Mouse (Mus musculus): ENCODE results near the gene Tomm40l.

The Tomm40l gene

DNA sequence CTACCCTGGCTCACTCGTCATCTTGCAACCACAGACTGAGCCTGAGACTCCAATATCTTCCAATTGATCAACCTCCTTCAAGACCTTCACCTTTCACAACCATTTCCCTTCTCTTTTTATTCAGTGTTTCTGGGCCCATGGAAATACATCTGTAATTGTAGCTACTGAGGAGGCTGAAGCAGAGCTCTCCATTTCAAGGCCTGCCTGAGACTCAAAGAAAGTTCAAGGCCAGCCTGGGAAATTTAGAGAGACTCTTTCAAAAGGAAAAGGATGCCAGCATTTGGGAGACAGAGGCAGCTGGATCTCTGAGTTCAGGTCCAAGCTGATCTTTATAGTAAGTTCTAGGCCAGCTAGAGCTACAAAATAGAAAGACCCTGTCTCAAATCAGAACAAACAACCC is 5.6 kb upstream of the Tomm40l start:
- no peak for DNase-seq (ENCODE audit: low spot score)

DNA sequence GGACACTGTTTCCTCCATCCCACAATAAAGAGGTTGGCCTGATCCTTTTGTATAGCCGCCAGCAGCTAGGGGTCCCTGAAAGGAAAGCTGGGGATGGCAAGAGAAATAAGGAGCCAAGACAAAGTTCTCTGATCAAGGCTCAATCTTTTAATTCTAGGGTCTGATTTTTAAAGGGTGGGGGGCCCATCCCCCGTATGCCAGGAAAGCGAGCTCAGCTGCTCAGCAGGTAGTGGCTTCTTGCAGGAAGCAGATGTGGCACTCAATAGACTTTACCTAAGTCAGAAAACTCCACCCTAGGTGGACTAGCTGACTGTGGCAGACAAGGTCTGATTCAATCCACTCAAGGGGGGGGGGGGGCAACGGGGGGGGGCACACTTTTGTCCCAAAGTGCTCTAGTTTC is 4.5 kb upstream of the Tomm40l start:
- no peak for DNase-seq (ENCODE audit: low spot score)

DNA sequence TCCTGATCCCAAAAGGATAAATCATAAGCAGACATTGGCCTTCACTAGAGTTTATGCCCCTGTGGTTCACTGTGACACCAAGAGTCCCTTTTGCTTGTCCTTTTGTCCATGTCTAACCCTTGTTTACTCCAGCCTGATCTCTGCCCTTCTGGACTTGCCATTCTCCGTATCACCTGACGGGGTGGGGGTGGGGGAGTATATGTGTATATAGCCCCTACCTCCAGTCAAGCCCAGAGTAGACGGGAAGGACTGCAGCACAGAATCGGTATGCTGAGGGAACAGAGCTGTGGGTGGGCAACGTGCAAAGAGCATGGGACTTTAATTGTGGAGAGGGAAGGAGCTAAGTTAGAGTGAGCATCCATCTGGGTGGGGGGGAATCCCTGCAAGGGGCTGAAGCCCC is 2.5 kb upstream of the Tomm40l start, which contains the start of gene Apoa2:
TSS of gene Apoa2 (plus strand) at position 198 of the 400 bp plus-strand sequence.
- DNase-seq (ENCODE audit: low spot score): no peak

DNA sequence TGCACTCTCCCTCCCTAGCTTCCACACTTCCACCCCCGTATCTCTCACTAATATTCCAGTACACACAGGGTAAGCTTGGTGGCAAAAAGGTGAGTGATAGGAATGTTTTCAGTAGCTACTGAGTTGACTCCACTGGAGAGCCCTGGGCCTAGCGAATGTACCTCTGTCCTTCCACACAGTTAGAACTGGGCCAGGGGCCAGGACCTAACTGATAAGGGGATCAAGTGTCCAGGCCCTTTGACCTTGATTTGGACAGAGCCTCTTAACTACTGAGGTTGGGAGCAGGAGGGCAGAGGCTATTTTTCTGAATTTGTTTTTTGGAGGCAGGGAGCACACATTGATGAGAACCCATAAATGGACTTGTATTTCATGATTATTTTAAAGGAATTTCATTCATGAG is 1.5 kb upstream of the Tomm40l start:
- no peak for DNase-seq (ENCODE audit: low spot score)

DNA sequence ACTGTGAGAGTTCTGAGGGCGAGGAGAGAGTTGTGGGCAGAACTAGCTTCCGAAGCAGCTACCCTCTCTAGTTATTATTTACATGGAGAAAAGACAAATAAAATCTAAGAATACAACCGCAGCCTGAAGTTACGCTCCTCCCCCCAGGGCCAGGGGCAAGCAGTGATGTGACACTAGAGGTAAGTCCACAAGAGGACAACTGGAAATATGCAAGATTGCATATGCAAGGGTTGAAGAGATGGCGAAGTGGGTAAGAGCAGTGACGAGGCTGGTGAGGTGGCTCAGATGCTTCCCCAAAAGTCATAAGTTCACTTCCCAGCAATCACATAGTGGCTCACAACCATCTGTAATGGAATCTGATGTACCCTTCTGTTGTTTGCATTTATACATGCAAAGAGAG is 854 bp upstream of the Tomm40l start:
- no peak for DNase-seq (ENCODE audit: low spot score)

DNA sequence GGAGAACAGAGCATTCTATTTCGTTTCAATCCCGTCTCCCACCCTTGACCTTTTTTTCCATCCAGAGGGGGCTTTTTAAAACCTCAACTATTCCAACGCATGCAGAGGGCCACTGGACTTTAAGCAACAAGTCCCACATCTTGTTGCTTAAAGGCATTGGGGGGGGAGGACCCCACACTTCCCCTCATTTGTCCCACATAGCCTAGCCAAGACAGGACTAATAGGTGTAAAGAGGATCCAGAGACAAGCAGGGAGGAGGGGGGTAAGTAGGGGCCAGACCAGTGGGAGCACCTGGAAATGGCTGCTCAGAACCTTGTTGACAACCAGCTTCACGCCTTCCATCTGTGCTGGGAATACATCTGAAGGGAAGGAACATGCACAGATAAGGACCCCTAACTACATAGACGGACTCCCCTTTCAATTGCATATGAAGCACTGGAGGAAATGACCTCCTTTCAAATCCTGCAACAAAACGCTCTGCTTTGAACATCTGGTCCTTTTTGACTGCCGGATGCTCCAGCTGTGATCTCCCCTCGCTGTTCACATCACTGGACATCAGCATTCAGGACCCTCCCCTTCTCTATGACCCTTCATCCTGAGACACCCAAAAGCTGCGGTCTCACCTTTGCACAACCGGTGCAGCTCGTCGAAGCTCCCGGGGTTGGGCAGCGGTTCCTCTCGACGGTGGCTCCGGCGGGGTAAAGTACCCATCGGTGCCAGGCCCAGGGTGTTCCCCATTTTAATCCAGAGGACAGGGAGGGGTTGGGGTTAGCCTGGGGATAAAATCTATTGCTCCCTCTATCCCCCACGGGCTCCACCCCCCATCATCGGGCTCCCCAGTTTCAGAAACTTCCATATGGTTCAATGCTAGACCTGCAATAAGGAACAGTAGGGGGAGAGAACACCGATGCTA is 777 bp downstream of the Tomm40l start:
- peak; percentile 25 for DNase-seq (ENCODE audit: low spot score)

DNA sequence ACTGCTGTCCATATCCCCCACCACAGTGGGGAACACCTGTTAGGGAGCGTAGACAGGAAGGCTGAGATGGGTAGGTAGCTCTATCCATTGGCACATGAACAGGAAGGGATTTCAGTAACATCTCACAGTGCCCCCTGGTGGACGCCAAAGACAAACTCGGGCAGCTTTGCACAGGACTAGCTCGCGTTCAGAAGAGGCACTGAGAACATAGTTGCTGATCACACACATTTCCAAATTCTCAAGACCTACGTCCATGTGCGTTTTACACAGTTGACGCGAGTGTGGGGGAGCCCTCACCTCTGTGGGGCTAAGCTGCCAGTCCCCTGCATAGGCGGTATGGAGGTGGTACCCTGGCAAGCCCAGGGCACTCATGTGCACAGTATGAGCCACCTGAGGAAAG is 1.4 kb downstream of the Tomm40l start:
- DNase-seq (ENCODE audit: low spot score): peak; percentile 88

DNA sequence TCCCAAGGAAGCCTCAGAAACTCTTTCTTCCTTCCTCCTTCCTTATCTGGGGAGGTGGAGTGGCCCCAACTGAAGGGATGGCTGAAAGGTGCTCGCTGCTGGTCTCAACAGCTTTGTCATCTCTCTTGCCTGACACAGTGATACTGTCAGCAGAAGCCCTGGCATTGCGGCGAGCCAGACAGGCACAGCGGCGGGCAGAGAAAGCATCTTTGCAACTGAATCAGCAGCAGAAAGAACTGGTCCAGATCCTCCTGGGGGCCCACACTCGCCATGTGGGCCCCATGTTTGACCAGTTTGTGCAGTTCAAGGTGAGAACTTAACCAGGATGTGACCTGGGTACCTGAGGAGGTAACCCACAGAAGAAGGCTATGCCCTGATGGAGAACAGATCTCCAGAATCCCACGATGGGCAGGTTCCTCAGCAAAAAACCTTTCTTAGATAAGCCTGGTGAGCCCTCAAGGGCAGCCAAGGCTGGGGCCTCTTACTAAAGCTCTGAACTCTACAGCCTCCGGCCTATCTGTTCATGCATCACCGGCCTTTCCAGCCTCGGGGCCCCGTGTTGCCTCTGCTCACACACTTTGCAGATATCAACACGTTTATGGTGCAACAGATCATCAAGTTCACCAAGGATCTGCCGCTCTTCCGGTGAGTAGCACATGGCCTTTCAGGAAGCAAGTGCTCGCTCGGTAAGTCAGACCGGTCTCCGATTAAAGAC is 5.9 kb downstream of the Tomm40l start:
- DNase-seq (ENCODE audit: low spot score): no peak

- no peak for DNase-seq (ENCODE audit: low spot score)
Measured at GRCm38 (mm10) chr1:171213801-171214496, 8.4 kb downstream of the Tomm40l start, which contains the start of gene Nr1i3. Gene Nr1i3, plus strand, starts transcription at chr1:171213970.

DNA sequence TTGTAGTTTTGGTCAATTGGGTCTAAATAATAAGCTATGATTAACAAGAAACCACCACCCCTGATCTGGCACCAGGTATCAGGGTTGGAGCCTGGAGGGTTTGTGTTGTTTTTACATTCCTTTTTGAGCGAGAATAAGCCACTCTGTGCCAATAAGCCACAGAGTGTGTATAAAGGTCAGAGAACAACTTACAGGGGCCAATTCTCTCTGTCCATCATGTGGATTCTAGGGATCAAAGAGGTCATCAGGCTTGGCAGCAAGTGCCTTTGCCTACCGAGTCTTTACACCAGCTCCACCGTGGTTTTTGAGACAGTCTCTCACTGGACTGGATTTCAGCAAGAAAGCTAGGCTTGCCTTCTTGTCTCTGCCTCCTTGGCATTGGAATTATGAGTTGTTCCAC is 9.5 kb downstream of the Tomm40l start:
- DNase-seq (ENCODE audit: low spot score): no peak

- DNase-seq (ENCODE audit: low spot score): no peak
Measured at GRCm38 (mm10) chr1:171209409-171209808, 12.9 kb downstream of the Tomm40l start.

DNA sequence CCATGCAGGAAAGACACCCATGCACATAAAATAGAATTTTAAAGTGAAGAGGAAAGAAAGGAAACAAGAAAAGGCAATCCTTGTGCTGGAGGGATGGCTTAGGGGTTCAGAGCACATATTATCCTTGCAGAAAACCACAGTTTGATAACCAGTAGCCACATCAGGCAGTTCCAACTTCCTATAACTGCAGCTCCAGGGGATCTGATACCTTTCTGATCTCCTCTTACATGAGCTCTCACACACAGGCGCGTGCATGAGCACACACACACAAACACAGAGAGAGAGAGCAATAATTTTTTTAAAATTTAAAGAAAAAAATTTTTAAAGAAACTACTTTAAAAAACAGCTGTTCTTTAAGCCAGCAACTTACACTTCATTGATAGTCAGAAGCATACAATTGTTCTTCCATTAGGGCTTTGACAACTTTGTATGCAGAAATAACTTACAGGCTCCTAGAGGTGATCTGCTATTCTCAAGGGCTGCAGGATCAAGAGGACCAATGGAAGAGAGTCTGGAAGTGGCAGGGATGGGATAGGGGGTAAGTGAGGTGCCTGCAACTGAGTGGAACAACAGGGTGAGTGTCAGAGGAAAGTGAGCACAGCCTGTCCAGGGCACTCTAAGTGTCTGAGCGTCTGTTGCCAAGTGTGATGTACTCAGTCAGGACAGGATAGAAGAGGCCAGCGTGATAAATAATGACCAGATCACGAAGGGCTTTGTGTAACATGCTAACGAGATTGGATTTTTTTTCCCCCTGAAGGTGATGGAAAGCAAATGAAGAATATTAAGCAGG is 16.4 kb downstream of the Tomm40l start:
- no peak for DNase-seq (ENCODE audit: low spot score)

DNA sequence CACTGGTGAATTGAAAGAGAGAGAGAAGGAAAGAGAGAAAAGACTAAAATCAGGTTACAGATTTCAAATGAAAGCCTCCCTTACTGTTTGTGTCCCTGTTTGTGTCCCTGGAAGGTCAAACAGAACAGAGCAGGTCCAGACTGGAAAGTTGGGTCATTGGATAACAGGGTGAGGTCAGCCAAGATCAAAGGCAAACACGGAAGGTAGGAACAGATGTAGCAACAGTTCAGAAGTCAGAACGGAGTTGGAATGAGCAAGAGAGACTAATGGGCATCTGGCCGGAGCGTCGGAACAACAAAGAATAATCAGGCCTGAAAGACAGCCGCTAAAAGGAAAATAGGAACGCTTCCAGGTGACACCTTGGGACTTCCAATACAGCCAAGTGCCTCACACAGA is 18.1 kb downstream of the Tomm40l start:
- no peak for DNase-seq (ENCODE audit: low spot score)

DNA sequence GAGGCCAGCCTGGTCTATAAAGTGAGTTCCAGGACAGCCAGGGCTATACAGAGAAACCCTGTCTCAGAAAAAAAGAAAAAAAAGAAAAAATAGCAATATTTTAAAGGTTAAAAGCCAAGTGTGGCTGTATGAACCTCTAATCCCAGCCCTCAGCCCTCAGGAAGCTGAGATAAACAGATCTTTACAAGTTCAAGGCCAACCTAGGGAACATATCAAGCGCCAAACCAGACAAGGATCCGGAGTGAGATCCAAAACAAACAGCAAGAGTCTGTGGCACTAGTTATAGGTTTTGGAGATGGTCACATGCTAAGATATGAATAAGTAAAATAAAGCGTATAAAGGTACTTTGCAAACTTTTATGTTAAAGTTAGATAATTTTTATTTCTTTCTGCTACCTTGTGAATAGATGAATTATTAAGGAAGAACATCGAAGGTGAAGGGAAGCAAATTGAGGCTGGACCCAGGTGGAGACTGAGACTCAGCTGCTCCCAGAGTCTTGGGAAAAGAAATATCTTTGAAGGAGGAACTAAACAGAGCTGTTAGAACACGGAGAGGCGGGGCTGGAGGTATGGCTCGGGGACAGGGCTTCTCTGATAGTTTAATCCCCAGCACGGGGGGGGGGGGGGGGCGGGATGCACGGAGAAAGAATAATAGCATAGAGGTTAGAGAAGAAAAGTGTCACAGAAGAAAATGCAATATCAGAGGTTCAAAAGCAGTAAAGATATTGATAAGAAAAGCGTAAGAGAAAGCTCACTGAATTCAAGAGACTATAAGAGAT is 18.7 kb downstream of the Tomm40l start:
- DNase-seq (ENCODE audit: low spot score): no peak

DNA sequence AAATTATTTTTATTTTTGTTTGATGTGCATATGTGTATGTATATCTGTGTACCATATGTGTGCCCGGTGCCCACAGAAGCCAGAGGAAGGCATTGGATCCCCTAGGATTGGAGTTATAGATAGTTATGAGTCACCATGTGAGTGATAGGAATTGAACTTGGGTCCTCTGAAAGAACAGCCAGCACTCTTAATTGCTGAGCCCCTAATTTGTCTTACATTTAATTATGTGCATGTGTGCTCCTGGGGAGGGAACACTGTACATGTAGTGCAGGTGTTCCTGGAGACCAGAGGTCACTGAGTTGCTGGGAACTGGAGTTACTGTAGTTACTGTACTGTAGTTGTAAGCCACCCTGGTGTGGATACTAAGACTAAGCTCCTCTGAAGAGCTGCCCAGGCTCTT is 21.5 kb downstream of the Tomm40l start:
- DNase-seq (ENCODE audit: low spot score): no peak

GRCm38 (mm10) chr1:171199532-171199931 is 22.8 kb downstream of the Tomm40l start:
- no peak for DNase-seq (ENCODE audit: low spot score)

DNA sequence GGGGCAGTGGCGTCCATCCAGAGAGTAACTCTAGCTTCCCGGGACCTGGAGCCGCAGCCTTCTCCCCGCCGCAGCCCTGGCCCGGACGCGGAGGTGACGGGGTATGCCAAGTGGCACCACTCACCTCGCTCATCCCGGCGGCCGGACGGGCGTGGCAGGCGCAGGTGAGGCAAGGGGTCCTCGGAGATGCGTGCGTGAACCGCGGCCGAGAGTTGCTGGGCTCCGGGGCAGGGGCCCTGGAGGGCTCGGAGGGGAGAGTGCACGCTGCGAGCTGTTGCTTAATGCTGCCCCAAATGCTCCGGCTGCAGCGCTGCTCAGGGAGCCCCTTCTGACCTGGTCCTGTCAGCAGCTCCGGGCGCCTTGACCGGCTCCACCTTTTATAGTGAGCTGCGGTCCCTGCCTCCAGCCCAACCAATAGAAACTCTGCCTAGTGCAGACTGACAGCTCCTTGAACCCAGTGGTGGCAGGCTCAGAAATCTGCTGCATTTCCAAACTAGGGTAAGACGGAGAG is 26.4 kb downstream of the Tomm40l start, which contains the start of gene Pcp4l1:
TSS of gene Pcp4l1 (minus strand) at position 382 of the 511 bp plus-strand sequence.
- DNase-seq (ENCODE audit: low spot score): no peak

- no peak for DNase-seq (ENCODE audit: low spot score)
Measured at GRCm38 (mm10) chr1:171195046-171195822, 27.1 kb downstream of the Tomm40l start.

DNA sequence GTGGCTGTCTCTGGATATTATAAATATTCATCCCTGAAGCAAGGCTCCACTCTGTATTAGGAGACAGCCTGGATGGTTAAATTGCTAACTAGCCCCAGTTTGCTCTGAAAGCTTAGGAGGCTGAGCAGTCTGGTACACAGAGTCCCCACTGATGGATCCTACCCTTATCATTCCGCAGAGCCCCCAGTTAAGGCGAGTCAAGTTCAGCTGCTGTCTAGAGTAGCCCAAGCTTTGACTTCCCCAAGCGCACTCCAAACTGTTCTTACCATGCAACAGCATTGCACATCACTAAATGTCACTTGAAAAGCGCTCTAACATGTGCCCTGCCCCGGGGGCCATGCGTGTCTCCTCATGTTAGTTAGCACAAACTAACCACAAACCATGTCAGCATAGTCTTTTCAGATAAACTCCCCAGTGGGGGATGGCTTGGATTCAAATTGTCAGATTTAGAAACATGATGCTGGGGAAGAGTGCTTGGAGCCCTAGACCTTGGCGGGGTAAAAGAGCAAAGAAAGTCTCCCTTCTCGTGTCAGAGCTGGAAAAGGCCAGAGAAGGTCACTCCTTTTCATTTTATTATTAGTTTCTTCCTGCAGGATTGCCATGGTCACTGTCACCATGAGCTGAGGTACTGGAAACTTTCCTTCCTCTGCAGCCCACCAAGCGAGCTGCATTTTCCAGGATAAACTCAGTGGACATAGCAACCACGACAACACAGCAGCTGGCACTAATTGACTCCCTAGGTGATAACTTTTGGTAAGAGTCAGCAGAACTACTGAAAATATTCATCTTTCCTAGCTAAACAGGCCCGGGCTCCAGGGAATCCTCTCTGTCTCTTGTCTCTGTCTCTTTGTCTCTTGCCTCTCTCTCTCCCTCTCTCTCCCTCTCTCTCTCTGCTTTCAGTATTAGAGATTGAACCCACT is 28.1 kb downstream of the Tomm40l start:
- no peak for DNase-seq (ENCODE audit: low spot score)
